Mouse (Mus musculus) CD8-positive naive resting alpha-beta T cell, adult 57 days (primary cell): ENCODE results near the gene Dclre1c. TPM values are rescaled to one million over a fixed set of nuclear protein-coding genes. Genes with fewer than 3 reads are reported as not detected.

Experiments
- total RNA-seq: library from RNA; stranded (reverse); gene quantifications from one replicate; pipeline ENCODE4 v1.2.4, GENCODE M21; 2023

Dclre1c gene
- 36.7 TPM for total RNA-seq

GRCm38 (mm10) chr2:3423841-3424578 lies at the start of gene Dclre1c:
TSS of gene Dclre1c (plus strand) at chr2:3424131.

GRCm38 (mm10) chr2:3397110-3397509 lies 26.8 kb upstream of the Dclre1c start, which contains the start of gene Olah:
TSS of gene Olah (minus strand) at chr2:3397210.

GRCm38 (mm10) chr2:3422548-3422947 lies 1.4 kb upstream of the Dclre1c start, which contains the start of gene Meig1:
TSS of gene Meig1 (minus strand) at chr2:3422648.

GRCm38 (mm10) chr2:3474861-3475283 lies 50.9 kb downstream of the Dclre1c start, which contains the start of gene Suv39h2:
TSS of gene Suv39h2 (minus strand) at chr2:3475031.

GRCm38 (mm10) chr2:3512552-3513454 lies 88.9 kb downstream of the Dclre1c start, which contains the start of the genes Gm45902, Hspa14 and Cdnf:
TSS of gene Gm45902 (minus strand) at chr2:3512790.
TSS of gene Hspa14 (minus strand) at chr2:3512814.
TSS of gene Cdnf (plus strand) at chr2:3513030.

Other genes with a start within 250 kb of the Dclre1c start
- gene Nmt2, start 139.9 kb upstream of the Dclre1c start, total RNA-seq = 33.3 TPM
- 5.3 TPM for gene Rpp38, start 91.5 kb upstream of the Dclre1c start, total RNA-seq
- gene Acbd7, start 88.0 kb upstream of the Dclre1c start, total RNA-seq = not detected
- gene Olah, start 26.9 kb upstream of the Dclre1c start, total RNA-seq = not detected
- gene Meig1, start 1.5 kb upstream of the Dclre1c start, total RNA-seq = not detected
- 1.3 TPM for gene Suv39h2, start 50.9 kb downstream of the Dclre1c start, total RNA-seq
- gene Gm45902, start 88.7 kb downstream of the Dclre1c start, total RNA-seq = 22.5 TPM
- 105 TPM for gene Hspa14, start 88.7 kb downstream of the Dclre1c start, total RNA-seq
- 1.4 TPM for gene Cdnf, start 88.9 kb downstream of the Dclre1c start, total RNA-seq
- gene Fam107b, start 146.4 kb downstream of the Dclre1c start, total RNA-seq = 311 TPM